Mouse (Mus musculus) spleen, postnatal 4 days (tissue): ENCODE data around the gene Grifin.

Experiments
- DNase-seq, 2 experiments: peaks; one replicate each; pipeline ENCODE4 v3.0.0; 2022; ENCODE audit warnings: low spot score in 2 of 2

Grifin gene

GRCm38 (mm10) chr5:140564896-140565295 is at the start of gene Grifin:
Gene Grifin (minus strand): TSS chr5:140565071.
- no peak for DNase-seq

DNA sequence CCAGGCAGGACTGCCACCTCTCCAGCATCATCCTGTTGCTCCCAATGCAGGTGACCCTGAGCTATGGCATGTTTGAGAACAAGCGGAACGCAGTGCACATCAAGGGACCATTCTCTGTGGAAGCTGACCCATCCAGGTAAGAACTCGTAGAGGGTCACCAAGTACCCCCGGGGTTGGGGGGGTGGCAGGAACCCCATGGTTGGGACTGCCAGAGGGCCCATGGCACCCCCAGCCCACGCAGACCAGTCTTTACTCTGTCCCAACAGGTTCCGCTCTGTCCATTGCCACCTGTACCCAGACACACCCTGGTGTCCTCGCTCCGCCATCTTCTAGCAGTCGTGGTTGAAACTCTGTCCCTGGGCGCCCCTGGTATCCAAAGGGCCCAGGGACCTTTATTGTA is 49.3 kb upstream of the Grifin start:
- no peak for DNase-seq

DNA sequence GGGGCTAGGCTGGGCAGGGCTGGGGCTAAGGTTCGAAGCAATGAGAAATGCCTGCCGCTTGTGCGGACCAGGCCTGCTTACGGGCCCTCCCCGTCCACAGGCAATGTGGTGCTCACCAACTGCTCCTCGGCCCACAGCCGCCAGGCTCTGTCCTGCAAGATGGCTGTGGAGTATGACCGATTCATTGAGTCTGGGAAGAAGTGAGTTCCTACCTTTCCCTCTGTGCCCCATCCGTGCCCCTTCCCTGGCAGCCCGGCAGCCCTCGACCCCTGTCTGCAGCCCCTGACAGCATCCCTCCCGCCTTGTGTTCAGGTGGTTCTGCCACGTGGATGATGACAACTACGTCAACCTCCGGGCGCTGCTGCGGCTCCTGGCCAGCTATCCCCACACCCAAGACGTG is 47.3 kb upstream of the Grifin start:
- DNase-seq: peak in 1 of 2 experiments; percentile 14

GRCm38 (mm10) chr5:140611611-140612185 is 46.8 kb upstream of the Grifin start:
- peak in 1 of 2 experiments; percentile 12 for DNase-seq

GRCm38 (mm10) chr5:140611021-140611583 is 46.2 kb upstream of the Grifin start:
- DNase-seq: peak in 1 of 2 experiments; percentile 49

GRCm38 (mm10) chr5:140610273-140611011 is 45.6 kb upstream of the Grifin start:
- DNase-seq: no peak

DNA sequence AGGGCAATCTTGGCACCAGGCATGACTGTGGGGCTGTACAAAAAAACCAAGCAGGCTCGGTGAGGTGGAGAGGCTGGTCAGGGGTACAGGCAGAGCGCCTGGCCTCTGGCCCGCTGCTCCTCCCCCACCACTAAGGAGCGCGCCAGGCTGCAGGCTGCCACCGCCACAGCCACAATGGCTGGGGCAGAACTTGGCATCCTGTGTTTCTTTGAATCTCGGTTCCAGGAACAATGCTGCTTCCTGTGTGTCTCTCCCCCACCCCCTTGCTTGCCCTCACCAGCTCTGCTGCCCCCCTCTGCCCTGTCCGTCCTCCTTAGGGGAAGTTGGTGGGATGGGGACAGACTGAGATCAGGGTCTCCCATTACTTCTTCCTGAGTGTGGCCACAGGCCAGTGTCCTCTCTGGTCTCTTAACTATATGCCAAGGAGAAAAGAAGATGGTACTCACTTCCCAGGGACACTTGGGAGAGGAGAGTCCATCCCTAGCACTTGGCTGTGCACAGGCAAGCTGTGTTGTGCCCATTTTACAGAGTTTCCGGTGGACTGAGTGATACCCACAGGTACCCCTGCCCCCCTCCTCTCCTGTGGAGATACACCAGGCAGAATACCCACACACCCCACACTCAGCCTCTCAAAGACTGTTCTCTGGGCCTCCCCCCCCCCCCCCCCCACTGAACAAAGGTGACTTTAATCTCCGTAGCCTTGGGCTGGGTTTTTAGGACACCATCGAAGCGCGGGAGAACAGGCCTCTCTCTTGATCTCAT is 44.8 kb upstream of the Grifin start:
- peak in 1 of 2 experiments; percentile 81 for DNase-seq

DNA sequence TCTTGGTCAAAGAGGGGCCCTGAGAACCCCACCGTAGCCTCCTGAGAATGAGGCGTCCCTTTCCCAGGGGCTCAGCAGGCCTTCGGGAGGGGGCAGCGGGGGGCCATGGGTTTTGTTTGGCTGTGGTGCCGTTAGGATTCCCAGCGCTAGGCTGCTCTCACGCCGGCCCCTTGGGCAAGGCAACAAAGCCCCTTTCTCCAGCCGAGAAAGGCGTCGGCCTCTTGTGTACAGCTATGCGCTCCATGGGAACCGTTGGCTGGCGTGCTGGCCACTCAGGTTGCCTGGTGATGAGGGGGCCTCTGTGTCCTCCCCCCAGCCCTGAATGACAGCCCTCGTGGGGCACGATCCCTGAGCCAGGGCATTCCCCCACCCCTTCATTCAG is 43.8 kb upstream of the Grifin start:
- peak; percentile 22 to 70 for DNase-seq

DNA sequence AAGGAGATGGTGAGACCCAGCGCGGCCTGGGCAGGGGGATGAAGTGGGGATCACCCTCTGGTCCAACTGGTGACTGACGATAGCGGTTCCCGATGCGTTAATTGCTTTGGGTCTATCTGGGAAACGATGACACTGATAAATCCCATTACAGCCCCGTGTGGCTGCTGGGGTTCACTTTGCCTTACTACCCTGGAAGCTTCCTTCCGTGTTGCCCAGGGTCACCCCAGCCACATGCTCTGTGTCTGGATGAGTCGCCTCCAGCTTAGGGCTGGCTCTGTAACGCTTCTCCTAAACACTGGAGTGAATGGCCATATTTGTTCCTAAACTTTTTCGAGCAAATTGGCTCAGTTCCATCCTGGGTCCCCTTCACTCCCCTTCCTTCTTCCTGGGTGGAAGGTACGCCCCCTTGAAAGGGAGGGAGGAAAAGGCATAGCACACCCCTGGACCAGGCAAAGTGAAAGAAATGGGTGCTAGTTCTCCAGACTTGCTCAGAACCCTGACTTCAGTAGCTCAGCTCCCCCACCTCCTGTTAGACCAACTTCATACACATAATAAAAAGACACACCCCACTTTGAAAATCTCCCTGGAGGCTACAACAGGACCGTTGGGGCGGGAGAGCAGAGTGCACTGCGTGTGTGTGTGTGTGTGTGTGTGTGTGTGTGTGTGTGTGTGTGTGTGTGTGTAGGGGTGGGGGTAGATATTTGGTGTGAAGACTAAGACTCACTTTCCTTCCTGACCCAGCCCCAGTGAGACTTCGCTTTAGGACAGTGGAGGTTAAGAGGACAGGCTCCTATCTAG is 43.2 kb upstream of the Grifin start:
- DNase-seq: peak in 1 of 2 experiments; percentile 54

- DNase-seq: peak; percentile 88 to 93
These were observed 42.3 kb upstream of the Grifin start, which contains the start of gene Lfng for GRCm38 (mm10) chr5:140607001-140607835. Gene Lfng (plus strand): TSS chr5:140607320.

DNA sequence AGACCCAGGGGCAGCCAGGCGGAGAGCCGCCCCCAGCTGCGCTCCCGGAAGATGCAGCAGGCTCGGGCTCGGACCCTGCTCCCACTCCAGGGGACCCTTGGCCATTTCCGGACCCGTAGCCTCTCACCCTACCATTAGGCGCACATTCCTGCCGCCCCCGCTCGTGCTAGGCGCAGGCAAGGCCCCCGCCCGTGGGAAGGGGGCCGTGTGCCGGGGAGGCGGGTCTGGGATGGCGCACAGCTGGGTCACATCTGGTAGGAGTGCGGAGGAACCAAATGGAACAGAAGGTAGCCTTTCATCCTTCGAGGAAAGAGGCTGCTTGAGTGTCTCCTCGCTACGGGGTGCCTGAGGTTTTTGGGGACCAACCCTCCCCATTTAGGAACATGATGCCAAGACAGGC is 41.5 kb upstream of the Grifin start:
- DNase-seq: peak; percentile 20 to 72

GRCm38 (mm10) chr5:140605228-140605627 is 40.4 kb upstream of the Grifin start:
- no peak for DNase-seq

- no peak for DNase-seq
These were observed 39.5 kb upstream of the Grifin start for GRCm38 (mm10) chr5:140604386-140604785.

- DNase-seq: no peak
These were observed 37.7 kb upstream of the Grifin start for GRCm38 (mm10) chr5:140602540-140602939.

GRCm38 (mm10) chr5:140601712-140602111 is 36.8 kb upstream of the Grifin start:
- DNase-seq: no peak

DNA sequence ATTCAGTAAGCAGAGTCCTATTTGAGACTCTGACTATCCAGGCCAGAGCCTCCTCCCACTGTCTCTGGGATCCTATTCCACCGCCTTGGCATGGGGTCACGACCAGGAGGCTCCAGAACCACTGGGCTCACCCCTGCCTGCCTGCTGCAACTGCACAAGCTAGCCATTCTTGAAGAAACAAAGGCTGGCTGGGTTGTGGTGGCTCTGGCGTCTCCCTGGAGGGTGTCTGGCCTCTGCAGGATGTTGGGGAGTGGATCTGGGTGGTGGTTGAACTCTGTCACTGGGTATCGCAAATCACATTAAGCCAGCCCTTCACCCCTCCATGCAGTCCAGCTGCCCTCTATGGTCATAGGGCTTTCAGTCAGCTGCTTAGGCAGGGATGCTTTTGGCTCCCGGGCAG is 35.1 kb upstream of the Grifin start:
- DNase-seq: peak in 1 of 2 experiments; percentile 11

DNA sequence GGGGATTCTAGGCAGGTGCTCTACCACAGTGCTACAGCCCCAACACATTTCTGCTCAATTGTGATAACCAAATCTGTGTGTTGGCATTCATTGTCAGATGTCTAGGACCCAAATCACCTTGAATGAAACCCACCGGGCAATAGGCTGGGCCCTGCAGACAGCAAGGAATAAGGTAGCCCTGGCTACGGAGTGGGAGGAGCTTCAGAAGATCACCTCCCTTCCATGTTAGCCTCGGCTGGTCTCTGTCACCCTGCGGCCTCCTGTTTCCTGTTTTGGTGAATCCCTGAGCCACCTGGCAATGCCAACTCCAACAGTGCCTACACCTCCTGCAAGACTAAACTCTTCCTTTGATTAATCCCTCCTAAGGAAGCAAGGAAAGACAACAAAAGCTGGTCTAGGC is 32.9 kb upstream of the Grifin start:
- DNase-seq: no peak

GRCm38 (mm10) chr5:140596927-140597588 is 32.2 kb upstream of the Grifin start:
- peak; percentile 72 to 86 for DNase-seq

- DNase-seq: no peak
These were observed 31.6 kb upstream of the Grifin start for GRCm38 (mm10) chr5:140596426-140596825.

DNA sequence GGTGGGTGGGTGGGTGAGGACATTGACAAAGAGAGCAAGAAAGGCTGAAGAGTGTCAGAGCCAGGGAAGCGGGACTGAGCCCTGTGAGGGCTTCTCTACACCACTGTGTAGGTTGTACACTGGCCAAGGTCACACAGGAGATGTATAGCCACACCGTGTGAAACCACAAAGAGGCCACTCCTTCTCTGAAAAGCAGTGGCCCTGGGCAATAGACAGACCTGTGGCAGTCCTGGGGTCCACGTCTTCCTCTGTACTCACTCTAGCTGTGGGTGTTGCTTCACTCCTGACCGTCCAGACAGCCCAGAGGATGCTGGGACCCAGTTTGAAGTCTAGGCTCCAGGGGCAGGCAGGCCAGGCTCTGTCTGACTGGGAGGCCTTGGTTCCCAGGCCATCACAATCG is 30.0 kb upstream of the Grifin start:
- DNase-seq: no peak
